Mouse (Mus musculus) R1 (cell line): ENCODE data around the gene Olfr820.
A peak's percentile ranks its signal among the peaks of the same experiment; 100 is the strongest.
"Not testable (repeated sequence)": the region's sequence is repeated elsewhere in the genome, so short reads cannot be mapped to it uniquely, and the experiment has no call there.

Source experiments
- DNase-seq: peaks from one replicate; pipeline ENCODE4 v3.0.0-alpha.2; 2018; ENCODE audit warnings: low read depth, low spot score

The Olfr820 gene

GRCm38 (mm10) chr10:130012321-130012720, at the start of gene Olfr820:
TSS of gene Olfr820 (plus strand) at chr10:130012621.
- no peak for DNase-seq

GRCm38 (mm10) chr10:129966232-129966631, 46.2 kb upstream of the Olfr820 start:
- DNase-seq, result not testable (repeated sequence)

GRCm38 (mm10) chr10:129967166-129967565, 45.3 kb upstream of the Olfr820 start, which contains the start of gene Olfr819:
TSS of gene Olfr819 (minus strand) at chr10:129967266.
- DNase-seq, result not testable (repeated sequence)

GRCm38 (mm10) chr10:129972994-129973393, 39.4 kb upstream of the Olfr820 start:
- DNase-seq, result not testable (repeated sequence)

GRCm38 (mm10) chr10:129976040-129976439, 36.4 kb upstream of the Olfr820 start, which contains the start of gene Olfr247:
TSS of gene Olfr247 (minus strand) at chr10:129976140.
- not testable (repeated sequence) for DNase-seq

- DNase-seq, result not testable (repeated sequence)
Measured at GRCm38 (mm10) chr10:129981867-129982266, 30.6 kb upstream of the Olfr820 start.

GRCm38 (mm10) chr10:129984962-129985361, 27.5 kb upstream of the Olfr820 start, which contains the start of gene Gm10310:
TSS of gene Gm10310 (minus strand) at chr10:129985062.
- not testable (repeated sequence) for DNase-seq

GRCm38 (mm10) chr10:130004104-130004503, 8.3 kb upstream of the Olfr820 start:
- DNase-seq, result peak; percentile 97

- peak; percentile 97 for DNase-seq
Measured at GRCm38 (mm10) chr10:130005366-130005765, 7.1 kb upstream of the Olfr820 start.

- DNase-seq, result no peak
Measured at GRCm38 (mm10) chr10:130030048-130030447, 17.6 kb downstream of the Olfr820 start, which contains the start of gene Olfr821. TSS of gene Olfr821 (plus strand) at chr10:130030348.

- DNase-seq, result peak; percentile 84
Measured at GRCm38 (mm10) chr10:130037096-130037495, 24.7 kb downstream of the Olfr820 start.
